Mouse (Mus musculus): ENCODE results near the gene BC048562.

GRCm38 (mm10) chr9:108462192-108462591 is 25.9 kb downstream of the BC048562 start:
- TF ChIP-seq POLR2A (IDR thresholded peaks at IDR 0.05; ENCODE audit: control insufficient read depth, extremely low read depth, insufficient read depth, low read length, poor library complexity) (no peak), CTCF (IDR thresholded peaks at IDR 0.05; ENCODE audit: borderline replicate concordance, control insufficient read depth, extremely low read depth, insufficient read depth, low read length, poor library complexity) (no peak)

All from thymus, adult 2 months (tissue).